Mouse (Mus musculus): ENCODE results near the gene Zkscan17.
A peak's percentile ranks its signal among the peaks of the same experiment; 100 is the strongest.

Zkscan17 gene

DNA sequence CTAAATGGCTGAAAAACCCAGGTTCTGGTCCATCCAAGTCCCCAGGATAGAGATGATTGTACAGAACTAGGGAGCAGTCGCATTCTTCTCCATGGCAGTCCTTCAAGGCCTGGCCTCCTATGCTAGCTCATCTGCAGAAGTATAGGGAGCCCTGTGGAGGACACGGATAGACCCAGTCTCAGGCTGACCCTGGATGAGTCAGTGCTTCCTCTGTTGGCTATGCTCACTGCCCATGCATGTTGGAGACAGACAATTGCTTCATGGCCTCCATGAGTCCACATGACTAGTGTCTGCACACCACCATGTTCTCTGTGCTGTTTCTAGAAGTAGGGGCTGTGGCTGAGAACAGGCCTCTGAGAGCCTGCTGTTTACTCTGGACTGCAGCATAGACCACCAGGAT is 70.2 kb downstream of the Zkscan17 start:
- DNase-seq: no peak

- no peak for DNase-seq
Observed at GRCm38 (mm10) chr11:59451086-59451485, 75.5 kb downstream of the Zkscan17 start, which contains the start of gene Snap47. TSS of gene Snap47 (minus strand) at chr11:59451186.

- DNase-seq: no peak
Observed at GRCm38 (mm10) chr11:59450230-59450771, 76.2 kb downstream of the Zkscan17 start.

- peak; percentile 85 to 91 for DNase-seq
Observed at GRCm38 (mm10) chr11:59449741-59450229, 76.8 kb downstream of the Zkscan17 start, which contains the start of gene Jmjd4. TSS of gene Jmjd4 (plus strand) at chr11:59450045.

GRCm38 (mm10) chr11:59443102-59443501 is 83.4 kb downstream of the Zkscan17 start:
- DNase-seq: no peak

DNA sequence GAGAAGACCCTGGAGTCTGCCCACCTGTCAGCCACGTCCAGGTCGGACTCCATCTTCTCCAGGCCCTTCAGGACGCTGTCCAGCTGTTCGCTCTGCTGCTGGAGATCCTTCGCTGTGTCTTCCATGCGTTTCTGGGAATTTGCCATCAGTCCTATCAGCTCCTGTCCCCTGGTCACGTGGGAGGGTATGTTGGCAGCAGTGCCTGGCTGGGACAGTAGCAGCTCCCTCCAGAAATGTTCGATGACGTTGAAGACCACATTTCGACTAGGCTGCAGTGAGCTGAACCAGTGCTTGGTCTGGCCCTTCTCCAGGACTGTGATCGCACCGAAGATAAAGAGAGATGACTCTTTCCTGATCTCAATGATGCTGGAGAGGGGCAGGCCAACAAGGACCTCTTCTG is 88.6 kb downstream of the Zkscan17 start:
- DNase-seq: no peak

Measured in spleen, adult 18-20 months (tissue).